Mouse (Mus musculus) cerebral cortex, adult 2 months (tissue): Measurements from ENCODE around the gene Mst1.

Experiments
- WGBS: fragments of 180-500 bp; shearing (Covaris S2); methylation state at CpG from one replicate; pipeline ENCODE4 v1.1.7; 2018; 5-methylcytosine and 5-hydroxymethylcytosine counted together

The Mst1 gene

GRCm38 (mm10) chr9:108080168-108080567 lies at the start of gene Mst1:
Gene Mst1 (plus strand): TSS chr9:108080436.
- 86% methylated on average over 5 of the region's 5 CpGs for WGBS

GRCm38 (mm10) chr9:108032126-108032525 lies 48.1 kb upstream of the Mst1 start:
- 88% methylated on average over 5 of the region's 5 CpGs for WGBS

GRCm38 (mm10) chr9:108035331-108036156 lies 44.7 kb upstream of the Mst1 start:
- 96% methylated on average over 2 of the region's 2 CpGs for WGBS

GRCm38 (mm10) chr9:108044751-108045492 lies 35.3 kb upstream of the Mst1 start:
- WGBS = 96% methylated on average over 8 of the region's 8 CpGs

GRCm38 (mm10) chr9:108046582-108046981 lies 33.7 kb upstream of the Mst1 start:
- 88% methylated on average over 4 of the region's 4 CpGs for WGBS

DNA sequence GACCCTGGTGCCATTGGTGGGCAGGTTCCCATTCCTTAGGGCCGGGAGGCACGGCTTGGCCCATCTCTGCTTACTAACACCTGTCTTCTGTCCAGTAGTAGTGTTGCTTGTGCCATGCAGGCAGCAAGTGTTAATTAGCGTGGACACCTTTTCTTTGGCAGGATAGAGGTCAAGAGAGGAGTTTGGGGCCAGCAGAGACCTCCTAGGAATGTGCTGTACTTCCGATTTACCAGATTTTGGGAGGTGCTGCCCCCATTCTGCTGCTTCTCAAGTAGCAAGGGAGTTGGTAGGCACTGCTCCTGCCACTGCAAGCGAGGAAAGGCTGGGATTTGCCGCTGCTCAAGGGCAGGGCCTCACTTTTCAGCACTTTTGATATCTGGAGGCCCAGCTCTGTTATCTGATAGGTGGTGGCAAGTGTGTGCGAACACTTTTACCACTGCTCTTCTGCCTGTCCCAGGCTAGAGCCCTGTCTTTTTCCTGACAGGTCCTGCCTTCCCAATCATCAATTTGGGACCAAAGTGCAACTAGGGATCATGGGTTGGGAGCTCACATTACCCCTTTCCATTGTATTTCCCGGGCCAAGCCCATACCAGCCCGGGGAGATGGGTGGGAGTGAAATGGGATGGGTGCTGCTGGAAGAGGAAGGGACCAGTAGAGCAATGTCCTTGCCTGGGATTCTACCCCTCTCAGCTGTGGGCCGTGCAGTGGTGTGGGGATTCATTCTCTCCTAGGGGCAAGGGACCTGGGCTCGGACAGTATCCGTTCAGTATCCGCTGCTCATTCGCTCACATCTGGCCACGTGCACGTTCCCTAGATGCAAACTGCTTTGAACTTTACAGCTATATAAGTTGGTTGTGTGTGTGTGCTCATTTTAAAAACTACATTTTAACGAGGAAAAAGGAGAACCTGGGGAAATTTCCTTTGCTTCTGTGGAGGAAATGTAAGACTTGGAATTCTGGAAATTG lies 32.4 kb upstream of the Mst1 start:
- 46% methylated on average over 17 of the region's 17 CpGs for WGBS

DNA sequence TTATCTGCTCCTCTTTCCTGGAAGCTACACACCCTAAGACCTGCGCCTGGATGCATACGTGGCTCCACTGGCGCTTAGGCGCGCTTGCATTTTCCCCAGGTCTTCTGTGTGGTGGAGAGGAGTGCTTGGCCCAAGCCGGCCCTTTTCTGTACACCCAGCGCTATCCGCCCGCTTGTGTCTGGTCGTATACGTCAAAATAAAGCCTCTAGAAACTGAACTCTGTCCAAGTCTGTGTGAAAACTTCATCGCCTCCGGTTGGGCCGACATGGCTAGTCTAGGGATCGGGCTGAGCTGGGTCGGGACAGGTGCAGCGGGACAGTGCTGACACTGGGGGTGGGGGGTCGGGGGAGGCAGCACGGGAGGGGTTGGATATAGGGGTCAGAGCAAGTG lies 31.7 kb upstream of the Mst1 start:
- 1% methylated on average over 19 of the region's 19 CpGs for WGBS

GRCm38 (mm10) chr9:108049016-108049455 lies 31.2 kb upstream of the Mst1 start, which contains the start of gene Gmppb:
Gene Gmppb (plus strand): TSS chr9:108049242.
- under 1% methylated on average over 39 of the region's 39 CpGs for WGBS

DNA sequence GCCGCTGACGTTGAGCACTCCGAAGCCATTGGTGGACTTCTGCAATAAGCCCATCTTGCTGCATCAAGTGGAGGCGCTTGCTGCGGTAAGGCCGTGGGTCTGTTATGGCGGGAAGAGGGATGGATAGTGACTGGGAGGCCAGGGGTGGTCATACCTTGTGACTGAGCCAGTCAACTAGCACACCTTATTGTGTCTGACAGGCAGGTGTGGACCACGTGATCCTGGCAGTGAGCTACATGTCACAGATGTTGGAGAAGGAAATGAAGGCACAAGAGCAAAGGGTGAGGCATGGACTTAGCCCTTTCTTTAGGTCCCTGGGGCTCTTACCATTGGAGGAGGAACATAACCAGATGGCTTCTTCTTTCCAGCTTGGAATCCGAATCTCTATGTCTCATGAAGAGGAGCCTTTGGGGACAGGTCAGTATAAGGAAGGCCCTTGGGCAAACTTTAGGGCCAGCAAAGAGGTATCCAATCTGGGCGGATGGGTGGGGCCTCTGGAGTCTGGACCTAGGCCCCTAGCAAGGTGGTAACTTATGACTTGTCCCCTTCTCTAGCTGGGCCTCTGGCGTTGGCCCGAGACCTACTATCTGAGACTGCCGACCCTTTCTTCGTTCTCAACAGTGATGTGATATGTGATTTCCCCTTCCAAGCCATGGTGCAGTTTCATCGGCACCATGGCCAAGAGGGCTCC lies 30.5 kb upstream of the Mst1 start:
- 38% methylated on average over 15 of the region's 15 CpGs for WGBS

DNA sequence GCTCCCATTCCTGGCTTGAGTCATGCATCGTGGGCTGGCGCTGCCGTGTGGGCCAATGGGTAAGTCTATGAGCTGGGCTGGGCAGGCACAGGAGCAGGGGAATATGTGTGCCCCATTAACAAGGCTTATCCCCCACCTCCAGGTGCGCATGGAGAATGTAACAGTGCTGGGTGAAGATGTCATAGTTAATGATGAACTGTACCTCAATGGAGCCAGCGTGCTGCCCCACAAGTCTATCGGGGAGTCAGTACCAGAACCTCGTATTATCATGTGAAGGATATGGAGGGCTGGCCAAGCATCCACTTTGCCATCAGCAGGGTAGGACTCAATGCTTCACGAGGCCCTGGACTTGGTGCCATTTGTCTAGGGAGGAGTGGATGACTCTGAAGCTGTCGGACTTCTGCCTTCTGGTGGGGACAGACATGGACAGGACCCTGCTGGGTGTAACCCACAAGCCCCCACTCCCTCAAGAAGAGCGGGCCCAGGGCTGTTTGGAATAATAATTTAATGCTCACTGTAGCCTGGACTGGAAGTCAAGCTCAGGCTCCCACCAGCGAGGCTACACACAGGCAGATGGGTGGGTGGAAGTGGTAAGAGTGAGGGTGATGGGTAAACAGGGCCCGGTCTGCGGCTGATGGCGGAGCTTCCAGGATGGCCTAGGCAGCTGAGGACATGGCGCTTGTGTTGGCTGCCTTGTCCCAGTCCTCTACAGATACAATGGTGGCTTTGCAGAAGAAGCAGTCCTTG lies 28.9 kb upstream of the Mst1 start:
- 85% methylated on average over 15 of the region's 15 CpGs for WGBS

DNA sequence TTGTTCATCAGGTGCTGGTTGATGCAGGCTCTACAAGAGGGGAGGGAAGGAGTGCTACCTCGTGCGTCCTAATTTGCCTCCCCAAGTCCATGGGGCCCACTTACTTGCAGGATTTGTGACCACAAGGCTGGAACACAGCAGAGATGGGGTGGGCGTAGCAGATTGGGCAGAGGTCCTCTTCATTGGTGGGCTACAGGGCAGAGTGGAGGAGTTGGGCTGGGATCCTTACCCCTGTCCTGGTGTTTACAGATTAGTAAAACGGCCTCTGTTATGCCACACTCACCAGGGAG lies 28.4 kb upstream of the Mst1 start:
- 73% methylated on average over 4 of the region's 4 CpGs for WGBS

DNA sequence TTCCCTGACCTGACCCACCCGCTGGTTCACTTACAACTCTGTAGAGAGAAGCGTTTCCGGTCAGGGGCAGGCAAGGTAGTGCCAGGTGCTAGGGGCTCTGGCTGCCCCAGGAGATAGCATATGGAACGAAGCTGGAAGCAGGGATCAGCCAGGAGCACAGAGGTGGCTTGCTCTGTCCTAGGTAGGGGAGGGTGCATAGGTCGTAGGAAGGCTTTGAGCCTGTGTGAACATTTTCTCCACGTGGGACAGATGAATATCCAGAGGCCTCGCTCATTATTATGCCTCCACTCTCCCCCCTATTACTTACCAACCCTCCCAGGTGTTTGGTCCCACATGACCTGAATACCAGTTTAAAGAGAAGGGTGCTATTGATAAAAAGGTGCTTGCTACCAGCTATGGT lies 27.8 kb upstream of the Mst1 start:
- 73% methylated on average over 7 of the region's 7 CpGs for WGBS

GRCm38 (mm10) chr9:108052885-108053664 lies 27.2 kb upstream of the Mst1 start, which contains the start of gene Amigo3:
Gene Amigo3 (plus strand): TSS chr9:108053159.
- WGBS = 55% methylated on average over 20 of the region's 20 CpGs

GRCm38 (mm10) chr9:108053665-108054225 lies 26.5 kb upstream of the Mst1 start:
- 88% methylated on average over 15 of the region's 15 CpGs for WGBS

DNA sequence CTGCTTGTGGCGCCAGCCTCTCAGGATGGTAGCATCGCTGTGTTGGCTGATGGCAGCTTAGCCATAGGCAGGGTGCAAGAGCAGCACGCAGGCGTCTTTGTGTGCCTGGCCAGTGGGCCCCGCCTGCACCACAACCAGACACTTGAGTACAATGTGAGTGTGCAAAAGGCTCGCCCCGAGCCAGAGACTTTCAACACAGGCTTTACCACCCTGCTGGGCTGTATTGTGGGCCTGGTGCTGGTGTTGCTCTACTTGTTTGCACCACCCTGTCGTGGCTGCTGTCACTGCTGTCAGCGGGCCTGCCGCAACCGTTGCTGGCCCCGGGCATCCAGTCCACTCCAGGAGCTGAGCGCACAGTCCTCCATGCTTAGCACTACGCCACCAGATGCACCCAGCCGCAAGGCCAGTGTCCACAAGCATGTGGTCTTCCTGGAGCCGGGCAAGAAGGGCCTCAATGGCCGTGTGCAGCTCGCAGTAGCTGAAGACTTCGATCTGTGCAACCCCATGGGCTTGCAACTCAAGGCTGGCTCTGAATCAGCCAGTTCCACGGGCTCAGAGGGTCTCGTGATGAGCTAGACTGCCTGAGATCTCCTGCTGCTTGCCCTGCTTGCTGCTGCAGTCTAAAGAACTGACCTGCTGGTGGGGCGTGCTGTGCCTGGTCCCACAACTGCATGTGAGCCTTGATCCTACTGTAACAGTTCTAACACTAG lies 25.8 kb upstream of the Mst1 start:
- 88% methylated on average over 22 of the region's 22 CpGs for WGBS

GRCm38 (mm10) chr9:108055061-108055460 lies 25.2 kb upstream of the Mst1 start:
- WGBS = 75% methylated on average over 1 of the region's 1 CpGs

- 90% methylated on average over 6 of the region's 6 CpGs for WGBS
These were observed 24.5 kb upstream of the Mst1 start for GRCm38 (mm10) chr9:108055661-108056237.
